Mouse (Mus musculus): Measurements from ENCODE around the gene Dmd.
"Not testable (repeated sequence)": the region's sequence is repeated elsewhere in the genome, so short reads cannot be mapped to it uniquely, and the experiment has no call there.

Dmd gene

DNA sequence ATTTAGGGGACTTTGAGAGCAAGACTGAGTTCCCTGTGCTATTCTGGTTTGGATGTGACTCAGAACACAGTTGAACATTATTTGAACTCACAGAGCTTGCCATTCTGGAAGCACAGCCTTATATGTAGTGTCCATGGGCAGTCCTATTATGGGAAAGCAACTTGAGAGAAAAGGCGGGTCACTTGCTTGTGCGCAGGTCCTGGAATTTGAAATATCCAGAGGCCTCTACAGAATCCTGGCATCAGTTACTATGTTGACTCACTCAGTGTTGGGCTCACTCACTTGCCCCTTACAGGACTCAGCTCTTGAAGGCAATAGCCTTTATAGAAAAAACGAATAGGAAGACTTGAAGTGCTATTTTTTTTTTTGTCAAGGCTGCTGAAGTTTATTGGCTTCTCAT lies at the start of gene Dmd:
TSS of gene Dmd (plus strand) at position 241 of the 400 bp plus-strand sequence.
- DNase-seq, result no peak

DNA sequence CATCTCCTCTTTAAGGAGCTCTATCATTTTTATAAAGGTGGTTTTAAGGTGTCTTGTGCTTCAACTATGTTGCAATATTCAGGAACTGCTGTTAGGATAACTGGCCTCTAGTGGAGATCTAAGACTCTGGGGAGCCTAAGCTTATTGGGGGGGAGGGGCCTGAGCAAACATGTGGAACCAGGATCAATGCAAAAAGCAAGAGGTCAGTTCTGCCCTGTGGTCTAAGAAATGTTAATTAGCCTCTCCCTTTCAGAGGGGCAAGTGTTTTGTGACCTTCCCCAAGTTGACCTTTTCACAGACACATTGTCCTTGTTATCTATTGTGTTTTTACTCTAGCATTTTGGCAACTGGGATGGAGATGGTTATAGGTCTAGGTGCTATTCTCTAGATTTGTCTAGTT lies 47.2 kb upstream of the Dmd start:
- no peak for DNase-seq

DNA sequence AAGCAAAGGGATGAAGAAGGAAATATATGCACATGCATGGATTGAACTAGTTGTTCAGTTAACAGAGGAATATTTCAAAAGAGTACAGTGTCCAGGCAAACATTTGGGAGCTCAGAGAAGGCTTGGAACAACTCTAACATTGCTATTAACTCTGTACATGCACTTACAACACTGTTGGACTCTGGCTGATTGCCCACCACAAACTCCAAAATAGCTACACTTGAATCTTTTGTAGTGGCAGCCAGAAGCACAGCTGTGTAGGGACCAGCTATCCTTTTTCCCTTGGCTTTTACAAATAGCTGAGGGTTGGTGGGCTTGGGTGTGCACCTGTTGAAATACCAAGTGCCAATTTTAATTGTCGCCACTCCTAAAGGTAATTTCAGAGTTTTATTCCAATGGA lies 39.0 kb downstream of the Dmd start:
- no peak for DNase-seq

DNA sequence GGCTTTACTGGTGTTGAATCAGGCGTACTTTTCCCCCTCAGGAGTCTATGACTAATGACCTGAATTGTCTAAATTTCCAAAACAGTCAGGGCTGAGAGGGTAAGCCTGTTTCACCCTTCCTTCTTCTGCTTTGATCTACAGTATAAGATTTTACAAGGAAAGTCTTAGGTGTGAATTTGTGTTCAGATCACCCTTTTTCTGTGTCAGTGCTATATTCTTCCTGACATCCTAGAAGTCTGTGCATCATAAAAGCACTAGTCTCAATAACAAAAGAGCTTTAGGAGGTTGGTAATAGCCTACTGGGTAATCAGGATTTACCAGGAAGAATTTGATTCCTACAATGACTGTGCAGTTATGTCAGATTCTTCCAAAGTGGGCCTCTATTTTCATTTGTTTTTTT lies 101.5 kb downstream of the Dmd start:
- DNase-seq, result no peak

DNA sequence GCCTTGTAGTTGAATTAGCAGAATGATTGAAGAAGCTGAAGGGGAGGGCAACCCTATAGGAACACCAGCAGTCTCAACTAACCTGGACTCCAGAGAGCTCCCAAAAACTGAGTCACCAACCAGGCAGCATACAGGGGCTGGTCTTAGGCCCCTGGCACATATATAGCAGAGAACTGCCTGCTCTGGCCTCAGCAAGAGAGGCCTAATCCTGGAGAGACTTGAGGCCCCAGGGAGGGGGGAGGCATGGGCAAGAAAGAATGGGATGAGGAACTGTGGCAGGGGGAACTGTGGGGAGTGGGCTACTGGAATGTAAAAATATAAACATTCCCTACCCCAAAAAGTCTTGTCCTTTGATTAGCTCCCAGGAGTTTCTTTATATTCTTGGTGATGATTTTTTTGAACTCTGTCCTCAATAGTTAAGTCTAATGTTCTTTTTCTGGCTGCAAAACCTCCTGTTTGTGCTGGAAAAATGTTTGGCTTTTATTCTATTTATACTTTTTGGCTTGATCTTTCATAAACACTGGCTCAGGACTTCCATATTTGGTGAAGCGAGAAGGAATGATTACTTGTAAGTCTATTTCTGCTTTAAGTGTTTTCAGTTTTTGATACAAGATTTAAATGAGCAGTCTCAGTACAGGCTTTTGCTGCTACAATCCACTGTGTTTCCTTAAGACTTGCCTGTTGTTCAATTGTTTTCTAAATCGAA lies 167.7 kb downstream of the Dmd start:
- DNase-seq, result no peak

DNA sequence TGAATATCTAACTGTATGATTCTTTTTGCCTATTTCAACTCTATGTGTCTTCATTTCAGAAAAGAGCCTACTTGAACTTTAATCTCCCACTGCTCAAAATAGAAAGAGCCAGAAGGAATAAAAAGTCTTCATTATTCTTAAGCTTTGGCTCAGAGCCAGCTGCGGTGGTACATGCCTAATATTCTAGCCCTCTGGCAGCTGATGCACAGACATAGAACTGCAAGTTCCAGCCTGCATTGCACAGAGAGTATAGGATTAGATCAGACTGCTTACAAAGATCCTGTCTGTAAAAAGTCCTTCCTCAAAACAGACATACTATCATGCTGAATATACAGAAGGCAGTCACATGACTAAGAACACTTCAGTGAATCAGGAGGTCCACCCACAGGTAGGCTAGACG lies 168.5 kb downstream of the Dmd start:
- DNase-seq, result no peak

DNA sequence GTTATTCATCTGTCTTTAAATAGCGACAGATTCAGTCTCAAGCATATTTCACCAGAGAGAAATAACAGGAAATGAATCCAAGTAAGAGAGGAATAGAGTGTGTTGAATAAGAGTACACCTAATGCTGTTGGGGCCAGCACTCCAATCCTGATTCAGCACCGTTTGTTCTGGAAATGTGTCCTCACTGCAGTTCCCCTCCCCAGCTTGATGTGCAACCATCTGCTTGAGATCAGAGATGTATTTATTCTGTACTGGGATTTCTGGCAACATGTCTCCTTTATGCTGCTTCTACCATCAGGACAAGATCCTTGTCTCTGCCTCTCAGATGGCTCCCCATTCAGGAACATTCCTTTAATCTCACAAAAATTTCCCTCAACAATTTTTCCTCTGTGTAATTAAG lies 271.9 kb downstream of the Dmd start:
- DNase-seq, result no peak

DNA sequence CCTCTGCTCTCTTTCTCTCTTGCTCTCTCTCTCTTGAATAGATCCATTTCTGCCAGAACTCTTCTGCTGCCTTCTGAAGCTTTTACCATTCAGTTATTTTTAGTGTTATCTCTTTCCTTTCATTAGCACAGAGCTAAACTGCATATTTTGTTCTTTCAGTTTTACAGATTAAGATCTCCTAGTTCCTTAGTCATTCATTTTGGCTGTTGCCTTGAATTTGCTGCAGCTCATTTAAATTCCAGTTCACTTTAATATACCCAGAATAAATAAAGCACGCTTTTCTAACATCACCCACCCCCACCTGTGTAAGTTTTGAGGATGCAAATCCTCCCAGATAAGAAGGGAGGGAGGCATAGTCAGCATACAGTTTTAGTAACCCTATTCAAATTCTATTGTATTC lies 272.4 kb downstream of the Dmd start:
- DNase-seq, result no peak

DNA sequence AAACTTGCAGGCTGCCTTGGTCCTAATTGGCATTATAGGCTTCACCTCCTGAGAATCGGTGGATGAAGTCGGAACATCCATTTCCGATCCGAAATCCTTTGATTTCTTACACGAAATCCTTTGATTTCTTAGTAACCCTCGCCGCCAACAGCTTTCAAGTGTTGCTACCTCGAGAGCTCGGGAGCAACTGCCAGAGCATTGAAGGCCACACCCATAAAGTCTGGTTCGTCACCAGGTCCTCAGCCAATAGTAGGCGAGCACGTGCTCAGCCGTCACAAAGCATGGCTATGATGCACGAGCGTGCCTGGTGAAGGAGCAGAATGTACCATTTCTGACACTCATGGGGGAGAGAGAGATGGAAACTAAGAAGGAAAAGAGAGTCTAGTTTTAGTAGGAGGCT lies 538.9 kb downstream of the Dmd start, which contains the start of gene Tsga8:
TSS of gene Tsga8 (minus strand) at position 327 of the 400 bp plus-strand sequence.
- no peak for DNase-seq

DNA sequence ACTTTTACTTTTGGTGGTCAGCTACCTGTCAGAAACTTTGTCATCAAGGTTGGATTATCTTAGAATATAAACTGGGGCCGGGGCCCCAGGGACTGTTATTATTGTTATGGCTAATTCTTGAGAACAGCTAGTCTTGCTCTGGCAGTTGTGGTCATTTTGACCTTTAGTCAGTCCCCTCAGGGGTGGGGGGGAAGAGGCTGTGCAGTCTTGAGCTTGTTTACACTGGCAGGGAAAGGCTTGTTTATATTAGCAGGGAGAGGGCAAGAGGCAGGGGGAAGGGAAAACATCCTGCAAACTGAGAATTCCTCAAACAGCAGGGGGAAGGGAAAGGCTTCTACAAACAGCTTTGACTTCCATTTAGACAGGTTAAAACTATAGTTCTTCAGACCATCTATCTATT lies 726.3 kb downstream of the Dmd start:
- DNase-seq, result peak; percentile 22

DNA sequence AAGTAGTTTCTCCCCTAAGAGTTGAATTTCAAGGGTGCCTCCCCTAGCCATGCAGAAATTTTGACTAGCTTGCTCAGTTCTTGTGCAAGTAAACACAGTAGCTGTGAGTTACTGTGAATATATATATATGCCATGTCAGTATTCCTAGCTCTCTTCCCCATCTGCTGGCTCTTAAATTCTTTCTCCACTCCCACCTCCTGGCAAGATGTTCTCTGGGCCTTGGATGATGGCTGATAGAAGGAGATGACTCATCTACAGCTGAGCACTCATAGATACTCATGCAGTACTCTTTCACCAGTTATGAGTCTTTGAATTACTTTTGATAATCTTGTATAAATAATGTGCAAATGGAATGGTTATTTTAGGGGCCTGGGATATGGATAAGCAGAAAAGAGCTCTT lies 737.9 kb downstream of the Dmd start:
- DNase-seq, result no peak

DNA sequence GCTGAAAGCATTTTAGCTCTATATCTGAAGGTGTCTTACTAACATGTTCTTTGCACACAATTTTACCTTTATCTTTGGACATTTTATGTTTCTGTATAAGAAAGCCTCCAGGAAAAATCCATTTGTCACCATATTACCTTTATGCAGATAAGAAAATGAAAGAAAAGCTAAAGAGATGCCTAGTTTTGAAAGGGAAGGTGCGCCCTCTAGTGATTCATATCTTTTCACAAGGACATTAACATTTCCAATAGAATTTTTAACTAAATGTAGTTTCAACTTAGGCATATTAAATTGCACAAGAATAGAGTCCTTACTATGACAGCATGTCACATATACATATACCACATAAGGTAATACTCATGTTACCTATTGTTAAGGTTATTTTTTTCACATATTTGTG lies 791.9 kb downstream of the Dmd start:
- DNase-seq, result no peak

DNA sequence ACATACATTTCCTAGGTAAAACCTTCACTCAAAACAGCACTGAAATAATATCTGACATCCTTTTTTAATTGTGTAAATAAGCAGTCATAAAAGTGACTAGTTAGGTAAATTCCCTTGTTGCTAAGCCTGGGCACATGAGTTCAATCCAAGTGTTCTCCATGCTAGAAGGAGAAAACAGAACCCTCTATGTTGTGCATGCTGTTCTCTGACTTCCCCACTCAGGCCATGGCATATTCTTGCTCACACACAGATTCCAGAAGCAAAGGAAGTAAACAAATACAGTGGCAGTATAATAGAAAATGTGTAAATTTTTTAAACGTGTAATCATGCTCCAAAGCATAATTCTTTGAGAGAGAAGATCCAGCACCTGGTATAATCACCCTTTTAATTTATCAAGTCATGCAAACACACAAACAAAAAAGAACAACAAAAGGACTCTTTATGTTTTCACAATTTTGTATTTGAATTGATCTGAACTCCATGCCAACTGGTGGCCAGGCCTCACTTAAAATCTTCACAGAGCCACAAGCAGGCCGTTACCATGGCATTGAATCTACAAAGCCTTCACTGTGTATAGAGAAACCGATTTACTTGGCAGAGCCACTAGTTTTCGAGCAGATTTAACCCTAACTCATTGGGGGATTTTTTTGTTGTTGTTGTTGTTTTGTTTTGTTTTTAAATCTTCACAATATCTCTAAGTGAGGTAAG lies 797.8 kb downstream of the Dmd start:
- no peak for DNase-seq

DNA sequence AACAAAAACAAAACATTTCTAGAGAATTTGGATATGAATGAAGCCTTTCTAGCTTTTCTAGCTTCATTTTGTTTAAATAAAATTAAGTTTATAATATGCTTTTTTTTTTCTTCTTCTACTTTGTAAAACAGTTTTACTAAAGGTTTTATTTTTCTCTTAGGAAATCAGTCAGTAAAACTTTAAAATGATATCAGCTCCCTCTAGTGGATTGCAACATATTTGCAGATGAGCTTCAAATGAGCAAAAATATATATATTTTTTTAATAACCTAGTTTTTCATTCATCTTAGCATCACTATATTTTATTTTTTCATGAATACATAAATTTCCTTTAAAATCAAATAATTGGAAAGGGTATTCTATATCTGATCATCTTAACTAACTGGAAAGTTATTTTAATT lies 838.7 kb downstream of the Dmd start:
- no peak for DNase-seq

DNA sequence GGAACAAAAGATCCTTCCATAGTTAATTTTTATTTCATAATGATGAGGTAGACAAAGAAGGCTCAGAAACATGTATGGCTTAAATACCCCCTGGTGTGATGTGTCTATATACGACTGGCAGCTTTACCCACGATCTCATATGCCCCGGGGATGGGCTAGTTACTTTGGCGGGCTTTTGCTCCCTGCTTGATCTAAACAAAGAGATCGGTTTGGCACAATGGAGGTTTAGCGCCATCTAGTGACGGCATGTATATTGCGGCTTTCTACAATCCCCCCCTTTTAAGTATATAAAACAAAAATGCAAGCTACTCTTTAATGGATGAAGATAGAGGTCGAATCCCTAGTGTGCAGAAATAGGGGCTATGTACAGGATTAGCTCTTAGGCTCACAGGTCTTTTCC lies 918.8 kb downstream of the Dmd start:
- DNase-seq, result not testable (repeated sequence)

DNA sequence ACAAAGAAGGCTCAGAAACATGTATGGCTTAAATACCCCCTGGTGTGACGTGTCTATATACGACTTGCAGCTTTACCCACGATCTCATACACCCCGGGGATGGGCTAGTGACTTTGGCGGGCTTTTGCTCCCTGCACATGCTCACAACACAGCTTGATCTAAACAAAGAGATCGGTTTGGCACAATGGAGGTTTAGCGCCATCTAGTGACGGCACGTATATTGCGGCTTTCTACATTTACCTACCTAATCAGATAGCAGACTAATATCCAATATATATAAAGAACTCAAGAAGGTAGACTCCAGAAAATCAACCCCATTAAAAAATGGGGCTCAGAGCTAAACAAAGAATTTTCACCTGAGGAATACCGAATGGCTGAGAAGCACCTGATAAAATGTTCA lies 926.7 kb downstream of the Dmd start:
- not testable (repeated sequence) for DNase-seq

DNA sequence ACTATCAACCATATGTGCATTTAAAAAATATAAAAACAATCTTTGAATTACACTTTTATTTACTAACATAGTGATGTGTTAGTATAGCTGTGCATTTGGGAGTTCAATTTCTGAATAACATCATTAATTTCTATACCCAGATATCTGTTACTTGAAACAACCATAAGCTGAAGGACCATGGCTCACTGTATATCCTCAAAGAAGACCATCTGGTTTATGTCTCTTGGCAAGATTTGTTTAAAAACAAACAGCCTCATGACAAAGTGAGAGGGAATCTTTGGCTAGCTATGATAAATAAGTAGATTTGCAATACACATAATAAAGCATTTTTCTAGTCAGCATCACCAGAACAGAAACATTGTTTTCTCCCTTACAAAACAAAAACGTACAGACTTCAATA lies 1027.2 kb downstream of the Dmd start:
- no peak for DNase-seq

DNA sequence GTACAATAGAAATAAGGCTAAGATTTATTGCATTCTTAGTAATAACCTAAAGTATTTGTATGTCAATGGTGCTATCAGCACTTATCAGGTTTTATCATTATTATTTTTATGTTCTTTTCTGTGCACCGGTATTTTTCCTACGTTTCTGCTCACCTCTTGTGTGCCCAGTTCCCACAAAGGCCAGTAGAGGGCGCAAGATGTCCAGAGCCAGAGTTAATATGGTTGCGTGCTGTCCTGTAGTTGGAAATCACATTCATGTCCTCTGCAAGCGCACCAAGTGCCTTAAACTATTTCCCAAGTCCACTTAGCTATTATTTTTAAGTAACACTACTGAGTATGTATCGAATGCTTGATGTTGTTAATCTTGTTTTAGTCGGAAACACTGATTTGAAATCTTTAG lies 1052.6 kb downstream of the Dmd start:
- peak; percentile 4 for DNase-seq

DNA sequence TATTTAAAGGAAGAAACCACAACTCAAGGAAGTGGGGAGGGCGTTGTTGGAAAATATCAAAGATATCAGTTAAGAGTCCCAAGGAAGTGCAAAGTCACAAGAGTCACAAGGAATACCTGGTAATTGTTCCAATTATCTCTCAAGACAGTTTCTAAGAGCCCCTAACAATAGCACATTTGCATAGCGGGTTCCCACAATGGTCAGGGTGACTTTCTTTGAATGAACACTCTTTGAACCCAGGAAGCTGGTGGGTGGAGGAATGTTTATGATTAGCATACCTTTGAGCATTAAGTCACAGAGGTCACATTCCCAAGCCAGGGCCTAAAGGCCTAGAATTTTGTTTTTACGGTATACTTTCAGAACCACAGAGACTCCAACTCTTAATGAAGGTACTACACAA lies 1113.8 kb downstream of the Dmd start:
- not testable (repeated sequence) for DNase-seq

DNA sequence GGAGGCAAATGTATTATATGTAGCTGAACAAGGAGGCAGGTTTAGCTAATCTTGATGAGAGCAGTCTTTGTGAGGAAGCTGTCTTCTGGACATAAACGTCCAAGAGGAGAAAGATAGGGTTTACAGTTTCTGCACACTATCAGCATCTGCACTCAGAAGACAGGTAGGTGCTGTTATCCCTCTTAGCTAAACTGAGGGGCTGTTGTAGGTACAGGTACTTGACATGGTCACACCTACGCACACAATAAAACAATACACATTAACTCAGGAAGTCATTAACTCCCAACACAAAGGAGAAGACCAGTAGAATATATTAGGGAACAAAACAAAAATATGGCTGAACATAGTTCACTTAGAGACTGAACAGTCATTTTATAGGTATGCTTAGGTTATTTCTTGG lies 1217.2 kb downstream of the Dmd start:
- no peak for DNase-seq

DNA sequence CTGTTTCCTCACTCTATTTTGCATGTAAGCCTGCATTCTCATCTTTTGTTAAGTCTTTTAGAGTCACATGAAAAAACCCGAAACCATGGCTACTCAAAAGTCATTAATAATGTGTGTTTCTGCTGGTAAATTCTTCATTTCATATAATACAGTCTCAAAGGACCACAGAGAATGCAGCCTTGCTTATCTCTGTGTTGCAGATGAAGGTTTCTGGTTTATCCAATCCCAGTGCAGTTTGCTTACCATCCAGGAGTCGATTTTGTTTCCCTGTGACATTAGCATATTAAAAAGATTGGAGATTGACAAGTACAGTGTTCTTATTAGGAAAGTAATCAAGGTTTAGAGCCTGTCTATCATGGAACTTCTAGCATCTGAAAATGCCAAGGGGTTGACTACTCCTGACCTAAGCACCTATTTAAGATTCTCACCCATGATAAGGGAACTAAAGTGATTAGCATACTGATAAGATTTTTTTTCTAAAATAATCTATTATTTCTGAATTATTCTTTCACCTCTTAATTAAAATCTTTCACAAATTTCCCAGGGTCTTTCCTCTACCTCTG lies 1292.7 kb downstream of the Dmd start:
- DNase-seq, result no peak

DNA sequence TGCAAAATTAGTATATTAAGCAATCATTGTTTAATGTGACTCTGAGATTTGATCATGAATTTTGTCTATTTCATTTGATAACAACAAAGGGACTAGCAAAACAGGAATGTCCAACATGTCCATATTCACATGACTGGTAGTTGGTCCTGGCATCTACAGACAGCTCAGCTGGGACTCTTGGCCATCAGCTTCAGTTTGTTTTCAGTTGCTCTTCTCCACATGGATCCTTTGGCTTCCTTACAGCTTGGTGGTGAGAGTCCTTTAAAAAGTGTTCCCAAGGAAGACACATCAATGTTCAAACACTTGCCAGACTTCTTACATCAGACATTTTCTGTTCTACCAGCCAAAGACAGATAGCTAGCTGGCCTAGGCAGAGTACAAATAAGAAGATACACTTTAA lies 1381.9 kb downstream of the Dmd start:
- no peak for DNase-seq

DNA sequence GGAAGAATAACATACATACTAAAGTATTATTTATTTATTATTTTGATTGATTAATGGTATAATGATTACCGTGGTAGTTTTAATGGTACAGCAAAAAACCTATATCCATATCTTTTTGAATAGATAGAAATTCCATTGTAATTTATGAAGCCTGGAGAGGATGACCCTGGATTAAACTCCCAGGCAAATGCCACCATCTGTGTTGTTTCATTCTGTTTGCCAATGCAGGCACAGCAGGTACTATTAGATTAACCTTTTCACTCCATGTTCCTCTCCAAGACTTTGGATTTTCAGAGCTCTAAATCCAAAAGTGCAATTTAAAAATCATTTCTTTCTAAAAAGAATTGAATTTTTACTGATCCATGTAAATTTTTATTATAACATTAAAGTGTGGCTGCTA lies 1383.5 kb downstream of the Dmd start:
- DNase-seq, result no peak

DNA sequence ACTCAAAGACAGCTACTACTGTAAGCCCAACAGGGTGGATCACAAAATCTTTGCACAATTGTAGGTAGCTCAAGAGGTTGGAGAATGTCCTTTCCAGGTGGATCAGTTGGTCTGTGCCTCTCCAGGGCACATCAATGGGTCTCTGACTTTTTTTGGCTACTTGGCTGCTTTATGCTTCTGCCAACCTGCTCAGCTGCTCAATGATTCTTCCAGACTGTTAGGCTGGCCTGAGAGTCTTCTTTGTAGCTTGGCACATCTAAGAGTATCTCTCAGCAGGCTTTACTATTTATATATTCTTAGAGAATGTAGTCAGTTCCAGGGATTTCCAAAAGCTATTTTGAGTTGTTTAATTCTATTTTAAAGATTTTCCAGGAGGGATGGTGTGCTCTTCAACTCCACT lies 1416.3 kb downstream of the Dmd start:
- no peak for DNase-seq

DNA sequence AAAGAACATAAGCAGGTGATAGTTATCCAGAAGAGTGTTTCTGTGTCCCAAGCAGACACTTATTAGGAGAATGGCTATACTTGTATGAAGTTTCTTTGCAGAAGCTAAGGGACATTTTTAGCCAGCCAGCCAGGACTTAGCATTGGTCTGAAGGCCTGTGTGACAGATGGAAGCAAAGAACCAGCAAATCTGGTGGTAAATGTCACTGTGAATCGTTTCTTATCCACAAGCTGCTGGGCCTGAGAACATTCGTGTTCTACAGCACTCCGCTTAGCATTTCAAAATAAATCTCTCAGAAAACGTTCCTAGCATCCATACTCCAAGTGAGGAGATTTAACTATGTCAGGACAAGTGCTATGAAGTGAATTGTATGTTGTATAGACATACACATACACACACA lies 1486.9 kb downstream of the Dmd start:
- DNase-seq, result no peak
